Mouse (Mus musculus) embryonic fibroblast, embryonic 13.5 days (primary cell): ENCODE results near the gene Olfr961.

Source experiments
- CTCF ChIP-seq: IDR thresholded peaks from 2 replicates; pipeline ENCODE4 v1.5.1; 2011; ENCODE audit warnings: mild to moderate bottlenecking, control low read depth, low read length, moderate library complexity, borderline replicate concordance; ENCODE audit not compliant: insufficient read depth
- POLR2A ChIP-seq: IDR thresholded peaks from 2 replicates; pipeline ENCODE4 v1.6.1; 2011; ENCODE audit warnings: low read depth, mild to moderate bottlenecking, control low read depth, low read length, moderate library complexity

- TF ChIP-seq CTCF (no peak), POLR2A (no peak)
Measured at GRCm38 (mm10) chr9:39669723-39670122, 24.8 kb downstream of the Olfr961 start.
